ENCODE assay signal across 8 mouse cellular contexts in genomic region chr12:70853026-70853425, GRCm38 (mm10). TPM values are rescaled to one million over a fixed set of nuclear protein-coding genes. Genes with fewer than 3 reads are reported as not detected.
DNase-seq lines count a peak whose midpoint lies in the region; ATAC-seq lines count a peak whose summit lies in the region.

No protein-coding gene starts in this region.

- 48% methylated on average over 6 of the region's 6 CpGs for WGBS in heart, embryonic 12.5 days
- 57% methylated on average over 6 of the region's 6 CpGs for WGBS in lung, embryonic 16.5 days
- 61% methylated on average over 6 of the region's 6 CpGs for WGBS in forebrain, embryonic 12.5 days

- 0 out of 2 replicates have a peak, but pooled peaks have one; percentile 51 for ATAC-seq in heart, embryonic 12.5 days (ENCODE audit: insufficient number of reproducible peaks, low FRiP score)
- peak; percentile 31; the same call in 1 of the 2 replicates for ATAC-seq in lung, embryonic 16.5 days (ENCODE audit: low read depth)
- no peak for ATAC-seq in forebrain, embryonic 12.5 days (ENCODE audit: low FRiP score)

- 0 out of 2 replicates have a peak overlapping the region, but pooled peaks have one; percentile 2 for H3K9ac ChIP-seq in heart, embryonic 12.5 days
- no peak overlapping the region for H3K9ac ChIP-seq in lung, embryonic 16.5 days (ENCODE audit: low read length)
- no peak overlapping the region for H3K9ac ChIP-seq in forebrain, embryonic 12.5 days

- no peak overlapping the region for H3K4me3 ChIP-seq in heart, embryonic 12.5 days
- no peak overlapping the region for H3K4me3 ChIP-seq in lung, embryonic 16.5 days (ENCODE audit: low read length)
- no peak overlapping the region for H3K4me3 ChIP-seq in forebrain, embryonic 12.5 days (replicated peaks)

- DNase-seq in heart, postnatal 25 days (ENCODE audit: low spot score), result no peak
- DNase-seq in B cell, adult 2 months, result peak; percentile 2 to 4
- peak; percentile 52 for DNase-seq in T-cell, adult 2 months (ENCODE audit: low spot score)
- no peak for DNase-seq in spleen, postnatal 4 days (ENCODE audit: low spot score in 2 of 2)
- no peak for DNase-seq in spleen, adult 12 weeks (ENCODE audit: low spot score)

- no peaks in the 10 kb centered on the region for H3K9me3 ChIP-seq in heart, embryonic 12.5 days (replicated peaks)
- no peaks in the 10 kb centered on the region for H3K9me3 ChIP-seq in lung, embryonic 16.5 days (ENCODE audit: control insufficient read depth, low read length)
- no peaks in the 10 kb centered on the region for H3K9me3 ChIP-seq in forebrain, embryonic 12.5 days

- peak overlapping the region; percentile 12; the same call in 1 of the 2 replicates for H3K4me2 ChIP-seq in heart, embryonic 12.5 days
- no peak overlapping the region for H3K4me2 ChIP-seq in lung, embryonic 16.5 days (ENCODE audit: low read depth, low read length)
- no peak overlapping the region for H3K4me2 ChIP-seq in forebrain, embryonic 12.5 days

- H3K36me3 ChIP-seq in heart, embryonic 12.5 days, result peaks cover 5% of the 10 kb centered on the region
- H3K36me3 ChIP-seq in lung, embryonic 16.5 days (ENCODE audit: control insufficient read depth, insufficient read depth, low read length), result 0 out of 2 replicates have a peak, but pooled peaks cover 2% of the 10 kb centered on the region
- no peaks in the 10 kb centered on the region for H3K36me3 ChIP-seq in forebrain, embryonic 12.5 days (replicated peaks)

- H3K27me3 ChIP-seq in heart, embryonic 12.5 days (replicated peaks), result no peaks in the 10 kb centered on the region
- H3K27me3 ChIP-seq in lung, embryonic 16.5 days (ENCODE audit: control insufficient read depth, insufficient read depth, low read depth, low read length), result no peaks in the 10 kb centered on the region
- no peaks in the 10 kb centered on the region for H3K27me3 ChIP-seq in forebrain, embryonic 12.5 days

- intact Hi-C loops in heart, postnatal 25 days (cut with DNase I), result no loop called here

- peak overlapping the region; percentile 59 for H3K27ac ChIP-seq in heart, embryonic 12.5 days (ENCODE audit: poor library complexity, severe bottlenecking)
- H3K27ac ChIP-seq in lung, embryonic 16.5 days (ENCODE audit: low read length), result peak overlapping the region; percentile 4; the same call in 1 of the 2 replicates
- H3K27ac ChIP-seq in forebrain, embryonic 12.5 days, result no peak overlapping the region

- peaks cover 61% of the 10 kb centered on the region for H3K4me1 ChIP-seq in heart, embryonic 12.5 days (replicated peaks)
- peaks cover 8% of the 10 kb centered on the region for H3K4me1 ChIP-seq in lung, embryonic 16.5 days (replicated peaks; ENCODE audit: control insufficient read depth, insufficient read depth, low read length)
- H3K4me1 ChIP-seq in forebrain, embryonic 12.5 days, result no peaks in the 10 kb centered on the region

RNA-seq across cellular contexts. Expression of gene Frmd6, which starts 27.7 kb away (rescaled TPM):
- 29.4 and 29.6 TPM in 2 replicates for polyA plus RNA-seq in heart, embryonic 12.5 days (2016; fragmentation: Nextera tagmentation; extraction: Ambion mirVana)
- 10 to 100 TPM; 38.5 to 43.3 TPM for total RNA-seq in heart, postnatal 25 days (2021)
- 36.4 and 38.9 TPM in 2 replicates for polyA plus RNA-seq in lung, embryonic 16.5 days (2015; fragmentation: Nextera tagmentation; extraction: Ambion mirVana)
- polyA plus RNA-seq in forebrain, embryonic 12.5 days (2016; fragmentation: Nextera tagmentation; extraction: Ambion mirVana), result 14.7 and 15.6 TPM in 2 replicates

Comparison
In these comparisons a context has a peak if more than half of its experiments do, and no peak if none do; other contexts are left out.
1. DNase-seq: peak in B cell, adult 2 months (2 of 2) and T-cell, adult 2 months (single experiment); none in heart, postnatal 25 days (single experiment), spleen, postnatal 4 days (0 of 2) and spleen, adult 12 weeks (single experiment).